Mouse (Mus musculus) left cerebral cortex, adult 18-20 months (tissue): Measurements from ENCODE around the gene Nuak1. TPM values are rescaled to one million over a fixed set of nuclear protein-coding genes. Genes with fewer than 3 reads are reported as not detected.
"Not testable (repeated sequence)": the region's sequence is repeated elsewhere in the genome, so short reads cannot be mapped to it uniquely, and the experiment has no call there.

Experiments used
- DNase-seq, 2 experiments: peaks; one replicate each; pipeline ENCODE4 v3.0.0; 2021 to 2022; ENCODE audit warnings: low spot score in 2 of 2, mixed read lengths in 1 of 2
- long read RNA-seq, 2 experiments: library from polyadenylated mRNA; stranded (forward); transcript quantifications; one replicate each; pipeline ENCODE4 v2.0.0; 2021
- total RNA-seq, 2 experiments: library from RNA; stranded (reverse); gene quantifications; 2 replicates each; pipeline ENCODE4 v1.2.3; 2021

Gene Nuak1
- total RNA-seq = 10 to 100 TPM; 87.8 to 89.7 TPM
- long read RNA-seq, experiment 1, full-length matches to known transcripts = 1 of 45 reads
- long read RNA-seq, experiment 1, partial matches to known transcripts = 0 of 45 reads
- long read RNA-seq, experiment 1, other reads (novel, unspliced or antisense) = 44 of 45 reads
- long read RNA-seq, experiment 2, partial matches to known transcripts = 0 of 26 reads
- long read RNA-seq, experiment 2, other reads (novel, unspliced or antisense) = 26 of 26 reads

DNA sequence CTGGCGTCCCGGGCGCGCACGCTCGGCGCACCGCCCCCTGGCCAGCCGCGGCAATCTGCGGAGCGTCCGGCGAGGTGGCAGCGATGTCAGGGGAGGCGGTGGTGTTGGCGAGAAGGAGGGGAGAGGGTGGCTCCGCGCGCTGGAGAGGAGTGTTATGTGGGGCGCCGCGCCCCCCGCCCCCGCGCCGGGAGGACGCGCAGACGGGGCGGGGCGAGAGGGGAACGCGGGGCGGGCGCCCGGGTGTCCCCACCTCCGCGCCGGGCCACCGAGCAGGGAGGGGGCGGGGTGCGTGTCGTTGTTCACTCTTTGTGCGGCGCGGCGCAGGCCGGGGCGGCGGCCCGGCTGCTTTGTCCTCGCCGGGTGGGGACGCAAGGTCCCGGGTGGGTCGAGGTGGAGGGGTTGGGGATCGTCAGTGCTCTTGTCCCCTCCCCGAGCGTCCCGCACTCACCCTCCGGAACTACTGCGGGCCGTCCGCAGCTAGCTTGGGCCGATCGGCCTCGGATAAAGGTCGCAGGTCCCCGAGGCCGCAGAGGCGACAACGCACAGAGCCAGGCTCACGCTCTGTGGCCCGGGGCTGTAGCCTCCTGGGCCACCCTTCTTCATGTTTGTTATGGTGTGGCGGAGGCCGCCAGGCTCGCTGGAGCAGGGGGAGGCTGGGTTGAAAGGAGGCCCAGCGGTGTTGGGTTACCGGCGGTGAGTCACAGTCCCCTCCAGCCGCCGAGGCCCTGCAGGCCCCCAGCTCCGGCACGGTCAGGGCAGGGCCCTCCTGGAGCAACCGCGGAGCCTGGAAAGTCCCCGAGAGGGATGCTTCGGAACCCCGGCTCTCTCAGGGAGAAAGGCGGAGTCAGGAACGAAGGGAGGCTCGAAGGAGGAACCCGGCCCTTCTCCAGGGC is at the start of gene Nuak1:
Gene Nuak1, minus strand, starts transcription at position 57 of the 893 bp plus-strand sequence.
- DNase-seq = peak; percentile 86 to 93

DNA sequence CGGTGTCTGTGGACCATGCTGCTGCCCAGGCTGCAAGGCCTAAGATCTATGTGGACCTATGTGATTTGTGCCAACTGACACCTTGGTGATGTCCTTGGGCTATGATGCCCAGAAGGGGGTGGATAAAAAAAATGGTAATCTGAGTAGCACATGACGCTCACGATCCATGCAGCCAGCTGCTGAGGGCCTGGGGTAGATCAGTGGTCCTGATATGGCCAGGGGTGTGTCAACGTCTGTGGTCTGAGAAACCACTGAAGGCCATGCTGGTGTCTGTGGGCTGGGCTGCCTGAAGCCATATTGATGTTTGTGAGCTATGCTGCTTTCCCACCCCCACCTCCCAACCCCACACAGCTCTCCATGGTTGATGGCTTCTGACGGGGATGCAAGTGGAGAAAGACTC is 49.7 kb upstream of the Nuak1 start:
- DNase-seq = no peak

DNA sequence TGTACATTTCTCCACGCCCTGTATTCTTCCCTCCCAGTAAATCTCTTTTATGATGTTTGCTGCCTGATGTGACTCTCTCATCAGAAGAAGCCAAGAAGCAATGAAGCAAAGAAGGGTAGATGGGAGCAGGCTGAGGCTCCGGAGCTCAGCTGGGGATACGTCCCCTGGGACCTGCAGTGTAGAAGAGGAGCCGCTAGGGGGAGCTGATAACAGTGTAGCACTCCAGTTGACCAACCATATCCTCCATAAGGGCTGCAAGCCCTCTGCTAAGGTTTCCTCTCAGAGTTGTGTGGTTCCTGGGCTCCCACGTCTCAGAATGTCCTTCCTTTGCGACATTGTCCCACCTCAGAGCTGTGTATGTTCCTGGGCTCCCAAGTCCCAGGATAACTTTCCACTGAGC is 47.9 kb upstream of the Nuak1 start:
- peak; percentile 18 to 47 for DNase-seq

DNA sequence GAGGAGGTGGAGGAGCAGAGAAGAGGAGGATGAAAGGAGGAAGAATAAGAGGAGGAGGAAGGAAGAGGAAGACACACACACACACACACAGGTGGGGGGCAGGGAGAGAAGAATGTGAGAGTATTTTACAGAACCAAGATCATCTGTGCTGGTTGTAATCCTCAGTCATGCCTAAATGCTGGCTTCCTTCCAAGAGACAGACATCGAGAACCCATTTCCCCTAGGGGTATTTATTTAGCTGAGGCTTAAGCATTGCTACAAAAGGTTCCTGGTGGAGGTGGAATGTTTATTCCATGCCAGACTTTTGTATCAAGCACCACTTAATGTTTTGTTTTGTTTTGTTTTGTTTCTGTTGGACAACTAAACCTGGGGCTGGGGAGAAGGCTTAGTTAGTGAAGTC is 44.3 kb upstream of the Nuak1 start:
- no peak for DNase-seq

DNA sequence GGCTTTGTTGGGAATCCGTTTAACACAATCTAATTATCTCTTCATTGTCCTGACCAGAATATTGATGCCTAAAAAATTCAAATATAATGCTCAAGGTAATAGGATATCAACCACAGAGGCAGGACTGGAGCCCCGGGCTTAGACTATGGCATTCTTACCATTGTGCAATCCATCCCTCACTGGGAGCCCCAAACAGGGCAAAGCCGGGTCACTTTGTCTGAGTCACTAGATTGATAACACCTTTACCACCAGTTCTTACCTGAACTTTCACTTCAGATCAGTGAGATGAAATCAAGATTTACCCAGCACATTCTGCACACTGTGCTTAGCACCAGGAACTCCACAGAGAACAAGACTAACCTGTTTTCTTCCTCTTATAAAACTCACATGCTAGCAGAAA is 43.2 kb upstream of the Nuak1 start:
- DNase-seq = no peak

DNA sequence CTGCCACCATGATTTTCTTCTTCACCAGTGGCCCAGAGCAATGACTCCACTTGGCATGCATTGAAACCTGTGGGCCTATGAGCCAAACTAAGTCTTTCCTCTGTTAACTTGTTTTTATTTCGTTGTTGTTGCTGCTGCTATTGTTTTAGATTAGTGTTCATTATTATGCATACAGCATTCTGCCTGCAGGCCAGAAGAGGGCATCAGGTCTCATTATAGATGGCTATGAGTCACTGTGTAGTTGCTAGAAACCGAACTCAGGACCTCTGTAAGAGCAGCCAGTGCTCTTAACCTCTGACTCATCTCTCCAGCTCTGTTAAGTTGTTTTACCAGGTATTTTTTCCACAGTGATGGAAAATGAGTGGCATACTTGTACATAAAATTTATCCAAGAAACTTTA is 42.7 kb upstream of the Nuak1 start:
- DNase-seq = no peak

DNA sequence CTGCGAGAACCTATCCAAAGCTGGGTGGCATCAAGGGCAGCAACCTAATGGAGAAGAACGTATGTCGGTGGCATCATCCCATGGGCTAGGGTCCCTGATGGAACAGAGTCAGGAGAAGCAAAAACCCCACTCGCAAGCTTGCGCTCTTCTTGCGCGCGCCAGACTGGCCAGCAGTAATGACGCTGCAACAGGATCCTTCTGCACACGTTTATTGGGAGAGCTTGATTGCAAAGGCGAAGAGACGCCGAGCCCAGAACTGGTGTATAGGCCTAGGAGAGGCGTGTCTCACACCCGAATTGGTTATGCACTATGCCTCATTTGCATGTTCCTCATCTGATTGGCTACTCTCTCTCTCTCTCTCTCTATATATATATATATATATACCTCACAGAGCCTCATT is 42.0 kb upstream of the Nuak1 start:
- not testable (repeated sequence) for DNase-seq

DNA sequence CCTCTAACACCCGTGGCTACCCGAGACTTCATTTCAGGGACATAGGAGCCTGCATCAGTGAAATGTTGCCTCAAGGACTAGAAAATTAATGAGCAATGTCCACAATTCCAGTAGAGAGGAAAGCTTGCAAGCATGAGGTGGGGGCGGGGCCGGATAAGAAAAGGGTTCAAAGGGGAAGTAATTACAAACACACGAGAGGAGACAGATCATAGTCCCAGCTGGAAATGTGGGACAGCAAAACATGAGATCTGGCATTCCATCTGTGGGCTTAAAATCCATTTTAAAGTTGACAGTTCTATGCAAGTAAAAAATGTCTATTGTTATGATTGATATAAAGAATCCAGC is 40.9 kb upstream of the Nuak1 start:
- no peak for DNase-seq

DNA sequence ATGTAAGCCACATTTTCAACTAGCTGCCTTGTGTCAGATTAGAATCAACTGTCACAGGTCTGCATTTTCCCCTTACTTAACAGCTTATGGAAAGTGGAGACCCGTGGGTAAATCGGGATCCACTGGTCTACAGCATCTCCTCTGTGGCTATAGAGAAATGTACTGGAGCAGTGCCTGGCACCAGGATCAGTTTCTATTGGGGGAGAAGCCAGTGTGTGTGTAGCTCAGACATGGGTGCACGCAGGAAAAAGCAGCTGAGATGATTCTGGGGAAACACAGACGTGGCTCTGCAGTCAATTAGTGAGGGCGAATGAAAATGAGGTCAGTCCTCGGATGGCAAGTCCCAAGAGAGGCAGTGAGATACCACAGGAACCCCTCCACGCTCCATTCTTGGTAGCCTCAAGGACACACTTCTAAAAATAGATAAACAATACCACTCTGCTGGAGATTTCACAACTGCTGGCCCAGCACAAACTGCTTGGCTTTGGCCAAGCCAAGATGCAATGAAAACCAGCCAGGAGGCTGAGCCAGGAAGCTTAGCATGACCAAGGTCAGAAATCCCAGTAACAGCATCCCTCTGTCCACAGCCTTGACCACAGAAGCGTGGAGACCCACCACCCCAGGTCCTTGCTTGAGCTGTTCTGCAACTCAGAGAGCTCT is 40.4 kb upstream of the Nuak1 start:
- DNase-seq = no peak

DNA sequence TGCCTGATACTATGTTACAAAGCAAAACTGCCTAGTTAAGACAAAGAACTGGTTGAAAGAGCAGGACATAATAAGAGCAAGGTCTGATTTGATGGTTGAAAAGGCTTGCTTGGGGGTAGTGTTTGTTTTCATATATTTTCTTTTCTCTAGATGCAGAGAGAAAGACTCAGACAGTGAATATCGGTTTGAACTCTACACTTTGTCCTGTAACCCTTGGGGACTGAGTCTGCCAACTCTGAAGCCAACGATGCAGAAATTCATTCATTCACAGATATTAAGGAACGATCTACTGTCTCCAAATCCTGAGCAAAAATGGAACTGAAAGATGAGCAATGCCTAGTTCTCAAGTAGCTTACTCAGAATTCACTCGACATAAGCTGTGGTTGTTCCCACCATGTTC is 39.7 kb upstream of the Nuak1 start:
- no peak for DNase-seq

DNA sequence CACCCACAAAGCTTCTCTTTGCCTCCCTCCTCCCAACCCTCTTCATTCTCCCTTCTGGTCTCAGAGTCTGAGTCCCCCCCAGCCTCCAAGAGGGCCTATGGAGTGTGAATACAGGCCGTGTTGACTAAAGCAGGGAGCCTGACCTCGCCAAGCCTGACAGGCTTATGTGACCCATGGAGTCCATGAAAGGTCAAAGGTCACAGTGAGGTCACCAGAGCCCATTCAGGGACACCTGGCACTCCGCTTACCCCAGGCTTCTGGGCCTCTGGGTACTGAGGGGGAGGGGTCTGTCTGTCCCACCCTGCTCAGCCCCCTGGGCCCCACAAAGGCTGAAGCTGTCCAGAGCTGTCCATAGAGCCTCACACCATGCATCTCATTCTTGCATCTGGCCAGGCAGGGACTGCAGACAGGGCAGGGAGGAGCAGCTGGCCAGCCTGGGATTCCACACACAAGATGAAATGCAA is 37.2 kb upstream of the Nuak1 start:
- no peak for DNase-seq

DNA sequence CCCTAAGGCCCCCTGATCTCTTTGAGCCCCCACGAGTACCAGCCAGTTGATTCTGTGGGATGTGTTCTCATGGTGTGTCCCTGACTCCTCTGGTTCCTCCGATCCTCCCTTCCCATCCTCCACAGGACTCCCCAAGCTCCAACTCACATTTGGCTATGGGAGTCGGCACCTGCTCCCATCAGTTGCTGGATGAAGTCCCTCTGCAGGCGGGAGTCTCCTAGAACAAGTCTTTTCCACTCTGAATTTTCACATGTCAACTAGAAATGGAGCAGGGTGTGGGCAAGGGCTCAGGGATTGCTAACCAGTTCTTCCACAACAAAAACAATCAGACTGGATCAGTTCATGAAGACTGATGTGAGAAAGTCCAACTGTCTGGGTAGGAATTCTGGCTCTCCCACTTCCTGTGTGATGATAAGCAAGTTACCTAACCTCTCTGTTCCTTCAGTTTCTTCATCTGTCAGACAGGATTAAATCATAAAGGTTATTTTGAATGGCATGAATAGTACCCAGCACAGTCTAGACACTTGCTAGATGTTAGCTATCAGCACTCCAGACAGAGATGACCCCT is 36.7 kb upstream of the Nuak1 start:
- DNase-seq = no peak

DNA sequence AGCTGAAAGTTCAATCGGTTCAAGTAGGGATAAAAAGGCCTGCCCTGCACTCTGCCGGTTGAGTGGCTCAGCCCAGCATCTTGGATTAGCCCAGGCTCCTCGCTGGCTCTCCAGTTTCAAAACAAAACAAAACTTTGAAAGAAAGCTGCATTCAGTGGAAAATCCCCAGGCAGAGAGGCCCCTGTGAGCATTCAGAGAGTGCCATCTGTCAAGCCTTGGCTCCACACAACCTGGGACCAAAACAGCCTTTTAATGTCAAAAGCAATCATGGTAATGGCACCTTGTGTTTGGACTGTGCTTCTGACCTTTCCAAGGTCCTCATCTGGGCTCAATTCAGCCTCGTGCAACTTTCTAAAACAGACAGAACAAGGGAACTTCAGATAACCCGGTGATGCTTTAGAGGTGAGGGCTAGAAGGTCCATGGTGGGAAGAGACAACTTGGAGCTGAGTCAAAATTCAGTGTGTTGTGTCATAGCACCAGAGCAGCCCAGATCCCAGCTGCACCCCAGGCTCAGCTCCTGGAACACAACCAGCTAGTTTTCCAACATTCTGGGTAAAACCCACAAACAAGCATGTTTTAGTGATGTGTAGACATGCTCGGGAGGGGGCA is 27.3 kb upstream of the Nuak1 start:
- DNase-seq = no peak

DNA sequence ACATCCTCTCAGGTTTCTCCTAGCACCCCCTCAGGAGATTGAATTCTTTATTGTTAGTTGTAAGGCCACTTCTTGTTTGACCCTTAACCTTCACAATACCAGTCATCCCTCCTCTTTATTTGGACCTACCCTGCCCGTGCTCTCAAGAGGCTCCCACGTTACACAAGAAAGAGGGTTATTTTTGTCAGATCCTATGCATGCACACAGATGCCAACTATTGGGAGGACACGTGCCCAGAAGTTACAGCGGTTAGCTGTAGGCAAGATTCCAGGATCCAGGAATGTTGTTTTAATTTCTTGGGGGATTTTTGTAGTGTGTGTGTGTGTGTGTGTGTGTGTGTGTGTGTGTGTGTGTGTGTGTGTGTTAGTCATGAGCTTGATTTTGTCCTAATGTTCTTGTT is 25.1 kb upstream of the Nuak1 start:
- DNase-seq = no peak

DNA sequence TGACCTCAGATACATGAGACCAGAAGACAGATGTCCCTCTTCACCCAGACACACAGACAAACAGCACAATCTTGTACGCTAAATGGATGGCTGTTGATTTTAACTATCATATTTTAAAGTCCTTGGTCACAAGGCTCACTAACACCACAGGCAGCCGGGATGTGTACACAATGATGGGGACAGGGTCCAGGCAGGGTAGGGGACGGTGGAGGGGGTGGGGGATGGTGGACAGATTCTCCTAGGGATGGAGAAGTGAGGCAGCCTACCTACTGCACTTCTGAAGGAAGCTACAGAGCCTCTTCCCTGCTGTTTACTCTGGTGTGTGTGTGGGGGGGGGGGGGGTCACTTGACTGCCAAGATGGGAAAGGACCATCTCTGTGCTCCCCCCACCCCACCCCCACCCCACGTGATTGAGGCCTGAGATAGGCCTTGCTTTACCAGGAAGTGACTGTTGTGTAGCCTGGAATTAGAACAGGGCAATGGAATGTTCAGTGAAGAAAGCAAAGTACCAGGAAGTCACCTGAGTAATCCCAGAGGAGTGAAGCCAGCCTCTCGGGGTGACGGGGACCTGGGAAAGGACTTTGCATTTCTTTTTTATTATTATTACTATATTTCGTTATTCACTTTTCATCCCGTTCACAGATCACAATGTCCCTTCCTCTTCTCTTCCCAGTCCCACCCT is 20.2 kb upstream of the Nuak1 start:
- no peak for DNase-seq

DNA sequence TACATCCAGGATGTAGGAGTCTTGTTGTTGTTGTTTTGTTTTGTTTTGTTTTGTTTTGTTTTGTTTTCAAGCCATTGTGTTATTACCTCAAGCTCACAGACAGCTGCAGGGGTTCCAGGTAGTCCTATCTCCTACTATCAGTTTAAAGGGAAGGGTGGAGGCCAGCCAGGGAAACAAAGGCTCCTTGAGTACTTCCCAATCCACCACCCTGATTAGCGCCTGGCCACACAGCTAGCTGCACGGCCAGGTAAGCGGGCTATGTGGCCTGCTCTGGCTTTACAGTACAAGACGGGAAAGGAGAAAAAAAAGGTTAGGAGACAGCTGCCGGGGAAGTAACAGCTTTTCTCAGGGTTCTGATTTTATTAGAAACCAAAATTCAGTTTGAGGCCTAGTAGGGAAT is 17.7 kb upstream of the Nuak1 start:
- DNase-seq = no peak

DNA sequence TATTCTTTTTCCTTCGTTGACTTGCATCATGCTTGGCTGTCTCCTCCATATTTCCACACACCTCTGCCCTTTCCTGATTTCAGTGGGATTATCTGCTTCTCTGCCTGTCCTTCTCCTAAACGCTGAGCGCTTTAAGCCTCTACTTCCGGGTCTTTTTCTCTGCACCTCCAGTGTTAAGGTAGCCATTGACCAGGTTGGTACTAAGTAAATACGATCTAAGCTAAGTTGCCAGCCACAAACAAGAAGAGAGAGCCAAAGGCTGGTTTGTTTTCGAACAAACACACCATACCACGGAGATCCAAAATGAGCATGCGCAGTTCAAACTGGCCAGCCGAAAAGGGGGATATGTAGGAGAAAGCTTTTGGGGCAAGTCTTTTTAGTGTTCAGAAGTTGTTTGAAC is 17.1 kb upstream of the Nuak1 start:
- DNase-seq = no peak

DNA sequence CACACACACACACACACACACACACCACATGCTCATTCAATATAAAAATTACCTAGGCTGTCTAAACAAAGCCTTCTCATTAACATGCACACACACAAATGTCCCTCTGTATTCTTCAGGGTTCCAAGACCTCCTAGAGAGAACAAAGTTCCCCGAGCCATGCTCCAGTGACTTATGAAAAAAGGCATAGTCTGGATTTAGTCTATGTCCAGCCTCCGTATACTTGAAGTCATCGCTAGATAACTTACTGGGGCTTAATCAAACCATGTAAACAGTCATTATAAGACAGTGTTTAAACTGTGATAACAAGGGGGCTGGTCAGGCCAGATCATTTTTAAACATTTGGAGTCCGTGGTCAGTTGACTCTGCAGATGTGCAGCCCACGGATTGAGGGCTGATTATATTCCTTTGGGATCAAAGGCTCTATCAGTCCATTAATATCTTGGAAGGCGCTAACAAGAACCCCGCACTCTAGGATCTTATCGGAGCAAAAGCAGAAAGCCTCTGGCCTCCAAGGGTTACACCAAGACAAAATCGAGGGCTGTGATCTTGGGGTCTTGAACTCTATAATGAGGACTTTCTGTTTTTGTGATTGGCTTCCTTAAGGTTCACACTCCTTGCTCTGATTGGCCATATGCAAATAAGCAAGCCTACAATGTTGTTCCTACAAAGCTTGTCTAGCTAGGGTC is 16.4 kb upstream of the Nuak1 start:
- no peak for DNase-seq

DNA sequence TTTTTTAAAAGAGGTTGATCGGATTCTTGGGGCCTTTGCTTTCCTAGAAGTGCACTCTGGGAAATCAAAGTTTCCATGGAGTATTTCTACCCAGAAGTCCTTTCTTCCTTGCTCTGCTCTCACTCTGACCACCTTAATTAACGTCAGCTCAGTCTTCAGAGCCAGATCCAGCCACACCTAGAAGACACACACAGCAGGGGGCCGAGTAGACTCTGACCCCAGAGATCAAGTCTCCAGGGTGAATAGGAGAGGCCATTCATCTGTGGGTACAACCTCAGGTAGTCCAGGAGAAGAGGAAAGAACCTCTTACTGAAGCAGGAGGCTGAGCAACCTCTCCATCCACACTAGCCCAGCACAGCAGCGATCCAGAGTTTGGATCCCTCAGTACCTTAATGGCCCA is 11.5 kb upstream of the Nuak1 start:
- DNase-seq = no peak

DNA sequence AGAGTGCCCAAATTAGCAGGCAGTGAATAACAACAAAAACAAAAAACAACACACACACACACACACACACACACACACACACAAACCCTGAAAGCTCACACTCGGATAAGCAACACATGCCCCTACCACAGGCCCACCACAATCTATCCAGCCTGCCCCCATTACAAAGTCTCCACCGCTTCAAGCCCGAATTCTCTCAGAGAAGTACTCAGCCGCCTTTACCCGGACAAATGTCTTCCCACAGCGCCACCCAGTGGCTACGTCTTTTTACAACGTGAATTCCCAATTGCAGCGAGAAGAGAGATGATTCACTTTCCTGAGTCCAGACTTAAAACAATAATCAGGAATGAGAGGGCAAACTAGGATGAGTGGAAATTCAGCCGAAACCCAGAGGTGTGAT is 10.3 kb upstream of the Nuak1 start:
- DNase-seq = peak; percentile 86 to 93
